ENCODE assay signal across 8 mouse cellular contexts in genomic region chr7:25267751-25268463, GRCm38 (mm10). TPM values are rescaled to one million over a fixed set of nuclear protein-coding genes. Genes with fewer than 3 reads are reported as not detected.
DNase-seq lines count a peak whose midpoint lies in the region; ATAC-seq and TF ChIP-seq lines count a peak whose summit lies in the region.

No protein-coding gene starts in this region.

- peak overlapping the region; percentile 80 for H3K9ac ChIP-seq in kidney, embryonic 14.5 days (ENCODE audit: low read depth, low read length)
- peak overlapping the region; percentile 67 for H3K9ac ChIP-seq in limb, embryonic 15.5 days

- peak overlapping the region; percentile 91 for H3K27ac ChIP-seq in bone marrow macrophage, adult 2 months (ENCODE audit: insufficient read depth, low read depth, low read length)
- H3K27ac ChIP-seq in embryonic fibroblast, embryonic 13.5 days (ENCODE audit: insufficient read depth, low read length) = peak overlapping the region; percentile 84
- H3K27ac ChIP-seq in kidney, embryonic 14.5 days (ENCODE audit: low read depth, low read length) = peak overlapping the region; percentile 84; the same call in 1 of the 2 replicates
- H3K27ac ChIP-seq in limb, embryonic 15.5 days = peak overlapping the region; percentile 97

- peaks cover 24% of the 10 kb centered on the region for H3K4me1 ChIP-seq in bone marrow macrophage, adult 2 months (ENCODE audit: control insufficient read depth, insufficient read depth, low read length)
- H3K4me1 ChIP-seq in embryonic fibroblast, embryonic 13.5 days (ENCODE audit: control insufficient read depth, insufficient read depth, low read length) = peaks cover 4% of the 10 kb centered on the region; the same call in 1 of the 2 replicates
- peaks cover 25% of the 10 kb centered on the region for H3K4me1 ChIP-seq in kidney, embryonic 14.5 days (ENCODE audit: control insufficient read depth, insufficient read depth, low read length)
- H3K4me1 ChIP-seq in limb, embryonic 15.5 days = peaks cover 33% of the 10 kb centered on the region

- peak overlapping the region; percentile 84 for H3K4me3 ChIP-seq in bone marrow macrophage, adult 2 months (ENCODE audit: insufficient read depth, low read length)
- H3K4me3 ChIP-seq in embryonic fibroblast, embryonic 13.5 days (ENCODE audit: insufficient read depth, low read length) = peak overlapping the region; percentile 83
- peak overlapping the region; percentile 82 for H3K4me3 ChIP-seq in kidney, embryonic 14.5 days (ENCODE audit: low read length)
- H3K4me3 ChIP-seq in limb, embryonic 15.5 days = peak overlapping the region; percentile 79

- no peaks in the 10 kb centered on the region for H3K9me3 ChIP-seq in kidney, embryonic 14.5 days (ENCODE audit: control insufficient read depth, low read length)
- H3K9me3 ChIP-seq in limb, embryonic 15.5 days = no peaks in the 10 kb centered on the region

- peak; percentile 95 for ATAC-seq in kidney, embryonic 14.5 days (ENCODE audit: low FRiP score, low TSS enrichment)
- ATAC-seq in limb, embryonic 15.5 days (ENCODE audit: insufficient number of reproducible peaks, low FRiP score, low TSS enrichment, low read depth) = peak; percentile 95

- WGBS in kidney, embryonic 14.5 days = under 1% methylated on average over 33 of the region's 33 CpGs
- WGBS in limb, embryonic 15.5 days = under 1% methylated on average over 33 of the region's 33 CpGs

- H3K4me2 ChIP-seq in kidney, embryonic 14.5 days (replicated peaks; ENCODE audit: low read depth, low read length) = peak overlapping the region; percentile 77
- H3K4me2 ChIP-seq in limb, embryonic 15.5 days = peak overlapping the region; percentile 82

- TF ChIP-seq POLR2A in bone marrow macrophage, adult 2 months (IDR thresholded peaks at IDR 0.05; ENCODE audit: borderline replicate concordance, low read depth, low read length) = no peak
- no peak for TF ChIP-seq POLR2A in embryonic fibroblast, embryonic 13.5 days (IDR thresholded peaks at IDR 0.05; ENCODE audit: low read depth, low read length)

- H3K36me3 ChIP-seq in kidney, embryonic 14.5 days (ENCODE audit: control insufficient read depth, insufficient read depth, low read length) = peaks cover 21% of the 10 kb centered on the region
- peaks cover 23% of the 10 kb centered on the region for H3K36me3 ChIP-seq in limb, embryonic 15.5 days

- H3K27me3 ChIP-seq in kidney, embryonic 14.5 days (ENCODE audit: control insufficient read depth, insufficient read depth, low read length) = no peaks in the 10 kb centered on the region
- no peaks in the 10 kb centered on the region for H3K27me3 ChIP-seq in limb, embryonic 15.5 days

- DNase-seq in A20 (ENCODE audit: low read depth, low spot score) = peak; percentile 100
- peak; percentile 100 for DNase-seq in heart, adult 9 months (ENCODE audit: low spot score in 2 of 2)
- DNase-seq in monocyte, adult 2 months (ENCODE audit: low read depth in 1 of 2, low spot score in 2 of 2) = peak; percentile 97 to 98
- DNase-seq in spleen, postnatal 36 days (ENCODE audit: low spot score in 2 of 2) = peak; percentile 100

- TF ChIP-seq CTCF in bone marrow macrophage, adult 2 months (IDR thresholded peaks at IDR 0.05; ENCODE audit: low read depth, low read length) = no peak
- no peak for TF ChIP-seq CTCF in embryonic fibroblast, embryonic 13.5 days (IDR thresholded peaks at IDR 0.05; ENCODE audit: borderline replicate concordance, insufficient read depth, low read length)

RNA-seq across cellular contexts. Expression of gene Cic, which starts 0.4 kb away (rescaled TPM):
- 251 and 272 TPM in 2 replicates for polyA plus RNA-seq in bone marrow macrophage, adult 2 months (2012; ENCODE audit: insufficient read depth, insufficient read length, missing spikeins)
- polyA plus RNA-seq in embryonic fibroblast, embryonic 13.5 days (2011; ENCODE audit: insufficient read length, low read depth, missing spikeins) = 138 and 152 TPM in 2 replicates
- 36.0 and 47.2 TPM in 2 replicates for polyA plus RNA-seq in kidney, embryonic 14.5 days (2014; fragmentation: Nextera tagmentation; extraction: Ambion mirVana)
- 40.3 and 42.5 TPM in 2 replicates for polyA plus RNA-seq in limb, embryonic 15.5 days (2015; fragmentation: Nextera tagmentation; extraction: Ambion mirVana)

RNA-seq across cellular contexts. Expression of gene Erf, which starts 17.3 kb away (rescaled TPM):
- 22.7 and 27.8 TPM in 2 replicates for polyA plus RNA-seq in bone marrow macrophage, adult 2 months (2012; ENCODE audit: insufficient read depth, insufficient read length, missing spikeins)
- 64.5 and 70.9 TPM in 2 replicates for polyA plus RNA-seq in embryonic fibroblast, embryonic 13.5 days (2011; ENCODE audit: insufficient read length, low read depth, missing spikeins)
- 22.4 and 28.8 TPM in 2 replicates for polyA plus RNA-seq in kidney, embryonic 14.5 days (2014; fragmentation: Nextera tagmentation; extraction: Ambion mirVana)
- polyA plus RNA-seq in limb, embryonic 15.5 days (2015; fragmentation: Nextera tagmentation; extraction: Ambion mirVana) = 20.8 and 24.4 TPM in 2 replicates

RNA-seq across cellular contexts. Expression of gene Pafah1b3, which starts 29.9 kb away (rescaled TPM):
- polyA plus RNA-seq in bone marrow macrophage, adult 2 months (2012; ENCODE audit: insufficient read depth, insufficient read length, missing spikeins) = 35.5 and 38.0 TPM in 2 replicates
- 46.2 and 48.8 TPM in 2 replicates for polyA plus RNA-seq in embryonic fibroblast, embryonic 13.5 days (2011; ENCODE audit: insufficient read length, low read depth, missing spikeins)
- polyA plus RNA-seq in kidney, embryonic 14.5 days (2014; fragmentation: Nextera tagmentation; extraction: Ambion mirVana) = 199 and 245 TPM in 2 replicates
- 176 and 198 TPM in 2 replicates for polyA plus RNA-seq in limb, embryonic 15.5 days (2015; fragmentation: Nextera tagmentation; extraction: Ambion mirVana)

RNA-seq across cellular contexts. Expression of gene Gsk3a, which starts 30.3 kb away (rescaled TPM):
- polyA plus RNA-seq in bone marrow macrophage, adult 2 months (2012; ENCODE audit: insufficient read depth, insufficient read length, missing spikeins) = 78.6 and 87.1 TPM in 2 replicates
- polyA plus RNA-seq in embryonic fibroblast, embryonic 13.5 days (2011; ENCODE audit: insufficient read length, low read depth, missing spikeins) = 70.6 and 72.5 TPM in 2 replicates
- 15.7 and 18.5 TPM in 2 replicates for polyA plus RNA-seq in kidney, embryonic 14.5 days (2014; fragmentation: Nextera tagmentation; extraction: Ambion mirVana)
- 8.2 and 10.0 TPM in 2 replicates for polyA plus RNA-seq in limb, embryonic 15.5 days (2015; fragmentation: Nextera tagmentation; extraction: Ambion mirVana)

RNA-seq across cellular contexts. Expression of gene Prr19, which starts 33.3 kb away (rescaled TPM):
- polyA plus RNA-seq in bone marrow macrophage, adult 2 months (2012; ENCODE audit: insufficient read depth, insufficient read length, missing spikeins) = not detected in 2 replicates
- polyA plus RNA-seq in embryonic fibroblast, embryonic 13.5 days (2011; ENCODE audit: insufficient read length, low read depth, missing spikeins) = not detected in 2 replicates
- polyA plus RNA-seq in kidney, embryonic 14.5 days (2014; fragmentation: Nextera tagmentation; extraction: Ambion mirVana) = 0.67 and 0.69 TPM in 2 replicates
- 0.32 and 0.40 TPM in 2 replicates for polyA plus RNA-seq in limb, embryonic 15.5 days (2015; fragmentation: Nextera tagmentation; extraction: Ambion mirVana)

Comparison
In these comparisons a context has a peak if more than half of its experiments do, and no peak if none do; other contexts are left out.
1. Peak in every context shown above with its lines: DNase-seq, ATAC-seq, H3K4me3 ChIP-seq and H3K27ac ChIP-seq.